Mouse (Mus musculus) R1 (cell line): Measurements from ENCODE around the gene Ifit2.
"Not testable (repeated sequence)": the region's sequence is repeated elsewhere in the genome, so short reads cannot be mapped to it uniquely, and the experiment has no call there.

Source experiments
- DNase-seq: peaks from one replicate; pipeline ENCODE4 v3.0.0-alpha.2; 2018; ENCODE audit warnings: low read depth, low spot score

Ifit2 gene

DNA sequence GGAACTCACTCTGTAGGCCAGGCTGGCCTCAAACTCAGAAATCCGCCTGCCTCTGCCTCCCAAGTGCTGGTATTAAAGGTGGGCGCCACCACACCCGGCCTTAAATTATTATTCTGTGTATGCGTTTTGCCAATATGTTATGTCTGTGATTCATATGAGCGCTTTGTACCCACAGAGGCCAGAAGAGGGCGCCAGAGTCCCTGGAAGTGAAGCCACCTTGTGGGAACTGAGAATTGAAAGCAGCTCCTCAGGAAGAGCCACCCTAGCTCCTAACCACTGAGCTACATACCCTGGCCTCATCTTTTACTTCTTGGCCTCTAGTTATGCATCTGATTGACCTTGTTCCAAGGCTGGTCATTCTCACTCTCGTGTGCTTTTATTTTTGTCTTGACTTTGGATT is 2.5 kb upstream of the Ifit2 start:
- peak; percentile 82 for DNase-seq

DNA sequence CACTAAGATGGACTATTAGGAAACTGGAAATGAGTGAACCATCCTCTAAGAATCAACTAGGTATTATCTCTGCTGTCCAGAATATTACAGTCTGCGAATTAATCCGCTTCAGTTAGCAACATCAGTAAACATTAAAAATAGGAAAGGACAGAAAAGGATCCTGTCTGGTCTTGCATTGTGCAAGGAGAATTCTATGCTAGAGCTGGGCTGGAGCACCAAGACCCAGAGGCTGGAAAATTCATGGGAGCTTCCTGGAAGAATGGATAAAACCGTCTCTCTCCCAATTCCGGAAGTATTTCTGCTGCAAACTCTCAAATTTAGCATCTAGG is 325 bp upstream of the Ifit2 start:
- no peak for DNase-seq

DNA sequence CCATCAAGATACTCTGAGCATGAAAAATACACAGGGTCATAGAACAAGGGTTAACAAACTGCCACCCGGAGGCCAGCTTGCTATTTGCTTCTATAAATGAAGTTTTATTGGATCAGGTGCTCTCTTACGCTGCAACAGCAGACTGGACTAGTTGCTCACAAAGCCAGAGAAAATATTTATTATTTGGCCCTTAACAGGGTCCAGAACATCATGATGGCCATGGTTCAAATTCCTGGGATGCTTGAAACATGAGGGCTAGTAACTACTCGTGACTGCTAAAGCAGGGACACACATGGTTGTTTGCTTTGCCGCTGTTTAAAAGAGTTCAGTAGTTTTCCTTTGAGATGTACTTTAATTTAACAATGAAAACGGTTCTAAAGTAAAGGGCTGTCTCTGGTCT is 1.5 kb downstream of the Ifit2 start:
- no peak for DNase-seq

DNA sequence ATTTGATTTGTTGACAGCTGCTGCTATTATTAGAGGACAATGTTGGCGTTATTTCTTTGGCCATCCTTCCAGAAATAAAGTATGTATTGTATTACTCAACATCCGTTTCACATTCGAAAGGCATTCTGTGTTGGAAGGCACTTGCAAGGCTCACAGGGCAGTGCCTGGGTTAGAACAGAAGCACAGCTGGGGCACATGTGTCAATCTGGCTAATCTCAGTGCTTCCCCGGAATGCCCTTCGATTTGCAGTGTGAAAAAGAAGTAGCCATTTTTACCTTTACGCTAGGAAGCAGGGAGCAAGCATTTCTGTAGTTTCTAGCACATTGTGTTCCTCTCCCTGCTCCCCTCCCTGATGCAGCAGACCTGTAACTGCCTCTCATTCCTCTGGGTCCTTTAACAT is 2.5 kb downstream of the Ifit2 start:
- no peak for DNase-seq

DNA sequence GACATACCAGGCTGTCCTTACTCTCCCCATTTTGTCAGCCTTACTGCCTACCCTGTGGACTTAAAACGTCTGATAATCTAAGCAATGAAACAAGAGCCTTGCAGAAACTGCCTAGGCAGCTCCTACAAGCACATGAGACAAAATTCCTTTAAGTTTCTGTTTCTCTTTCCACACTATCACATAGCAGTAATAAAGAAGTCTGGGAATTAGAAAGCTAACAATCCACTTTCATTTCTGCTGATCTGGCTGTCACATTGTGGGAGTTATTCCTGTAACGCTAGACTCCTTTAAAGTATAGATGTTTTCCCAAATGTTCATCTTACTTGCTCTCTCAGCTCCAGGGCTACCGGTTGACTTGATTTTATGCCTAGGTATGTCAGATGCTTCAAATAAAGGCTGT is 3.0 kb downstream of the Ifit2 start:
- DNase-seq: no peak

DNA sequence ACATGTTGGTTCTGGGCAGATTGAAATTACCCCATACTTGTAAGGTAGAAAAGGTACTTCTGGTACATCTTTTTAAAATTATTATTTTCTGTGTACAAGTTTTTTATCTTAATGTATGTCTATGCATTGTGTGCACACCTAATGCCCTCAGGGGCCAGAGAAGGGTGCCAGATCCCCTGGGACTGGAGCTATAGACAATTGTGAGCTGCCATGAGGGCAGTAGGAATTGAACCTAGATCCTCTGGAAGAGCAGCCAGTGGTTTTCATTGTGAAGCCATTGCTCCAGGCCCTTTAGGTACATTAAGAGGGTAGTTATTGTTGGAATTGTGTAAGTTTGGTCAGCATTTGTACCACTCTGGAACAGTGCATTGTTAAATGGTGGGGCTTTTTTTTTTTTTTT is 3.6 kb downstream of the Ifit2 start:
- DNase-seq: no peak

DNA sequence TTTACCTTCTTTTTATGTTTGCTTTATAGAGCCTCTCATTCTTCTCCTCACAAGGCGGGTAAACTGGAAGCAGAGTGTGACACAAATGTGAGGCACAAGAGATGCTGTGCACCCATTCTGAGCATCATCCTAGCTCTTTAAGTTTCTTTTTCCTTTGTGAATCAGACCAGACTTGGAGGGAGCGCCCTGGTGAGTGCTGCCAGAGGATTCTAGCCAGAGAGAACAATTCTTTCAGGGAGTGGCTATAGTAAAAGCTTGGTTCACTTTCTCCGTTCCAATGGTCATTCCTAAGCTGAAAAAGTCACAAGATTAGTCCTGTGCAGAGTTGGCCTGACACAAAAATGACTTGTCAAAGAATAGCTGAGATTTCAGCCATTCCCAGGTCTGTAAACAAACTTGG is 6.1 kb downstream of the Ifit2 start:
- DNase-seq: no peak

DNA sequence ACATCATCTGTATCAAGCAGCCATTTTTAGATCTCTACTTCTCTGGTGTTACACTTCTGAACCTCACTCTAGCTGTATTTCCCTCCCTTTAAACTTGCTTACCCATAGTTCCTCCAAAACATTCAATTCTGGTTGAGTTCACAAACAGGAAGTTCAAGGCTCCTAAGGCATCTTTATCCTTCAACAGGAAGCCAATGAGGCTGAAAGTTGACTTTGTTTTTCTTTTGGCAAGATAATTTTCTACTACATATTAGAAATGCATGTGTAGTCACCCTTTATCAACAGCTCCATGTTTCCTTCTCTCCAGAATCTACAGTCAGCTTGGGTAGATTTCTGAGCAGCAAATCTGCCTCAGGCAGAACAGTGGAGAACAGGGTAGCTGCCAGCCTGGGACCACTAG is 12.1 kb downstream of the Ifit2 start:
- no peak for DNase-seq

DNA sequence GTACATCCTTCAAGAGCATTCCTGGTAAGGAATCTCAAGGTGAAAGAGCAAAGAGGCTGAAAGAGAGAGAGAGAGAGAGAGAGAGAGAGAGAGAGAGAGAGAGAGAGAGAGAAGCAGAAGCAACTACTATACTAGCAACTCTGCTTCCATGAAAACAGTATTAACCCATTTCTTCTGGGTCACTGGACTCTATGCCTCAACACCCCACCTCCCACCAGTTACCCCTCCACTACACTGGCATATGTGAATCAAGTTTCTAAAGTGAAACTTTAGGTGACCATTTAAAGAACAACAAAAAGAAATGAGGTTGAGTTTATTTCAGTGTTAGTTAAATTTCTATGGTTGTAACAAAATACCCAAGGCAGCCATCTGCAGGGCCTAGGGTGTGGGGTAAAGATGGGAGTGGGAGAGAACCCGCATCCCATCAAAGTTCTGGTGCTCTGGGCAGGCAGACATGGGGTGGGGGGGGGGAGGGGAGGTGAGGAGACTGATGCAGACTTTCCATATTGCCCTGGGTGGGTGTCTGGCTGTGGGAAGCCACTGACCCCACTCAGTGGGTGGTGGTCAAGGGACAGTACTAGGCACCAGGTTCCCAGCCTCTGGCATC is 15.8 kb downstream of the Ifit2 start:
- DNase-seq: no peak

DNA sequence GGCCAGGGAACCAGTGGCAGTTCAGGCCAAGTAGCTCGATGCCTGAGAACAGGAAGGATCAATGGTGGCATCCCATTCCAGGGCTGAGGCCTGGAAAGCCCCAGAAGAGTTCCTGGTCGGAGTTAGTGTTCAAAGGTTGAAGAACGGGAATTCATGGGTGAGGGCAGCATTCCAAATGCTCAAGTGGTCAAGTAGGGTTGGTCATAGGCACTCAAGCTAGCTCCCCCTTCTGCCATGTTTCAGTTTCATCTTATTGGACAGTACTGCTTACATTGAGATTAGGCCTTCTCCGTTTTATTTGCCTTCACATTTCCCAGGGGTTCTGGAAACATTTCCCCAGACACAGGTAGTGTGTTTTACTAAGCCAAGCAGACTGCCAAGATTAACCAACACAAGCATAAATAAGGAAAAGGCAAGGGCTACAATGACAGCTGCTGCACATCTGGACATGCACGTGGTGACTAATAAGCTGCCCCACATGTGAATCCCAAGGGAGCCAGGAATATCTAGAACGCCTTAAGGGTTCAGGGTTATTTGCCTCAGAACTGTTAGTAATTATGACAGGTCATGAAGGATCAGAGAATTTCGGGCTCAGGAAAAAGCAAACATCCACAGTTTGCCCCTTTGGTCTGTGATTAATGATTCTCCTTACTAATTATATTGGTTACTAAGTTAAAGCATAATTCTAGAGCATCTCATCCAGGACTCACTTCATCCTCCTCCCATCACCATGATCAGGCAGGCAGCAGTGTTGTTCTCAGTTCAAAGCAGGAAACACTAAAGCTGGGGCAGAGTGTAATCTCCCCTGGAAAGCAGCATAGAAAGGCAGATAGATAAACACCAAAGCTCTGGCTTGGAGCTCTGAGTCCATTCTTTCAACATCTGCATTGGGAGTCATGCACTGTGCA is 18.7 kb downstream of the Ifit2 start:
- no peak for DNase-seq

DNA sequence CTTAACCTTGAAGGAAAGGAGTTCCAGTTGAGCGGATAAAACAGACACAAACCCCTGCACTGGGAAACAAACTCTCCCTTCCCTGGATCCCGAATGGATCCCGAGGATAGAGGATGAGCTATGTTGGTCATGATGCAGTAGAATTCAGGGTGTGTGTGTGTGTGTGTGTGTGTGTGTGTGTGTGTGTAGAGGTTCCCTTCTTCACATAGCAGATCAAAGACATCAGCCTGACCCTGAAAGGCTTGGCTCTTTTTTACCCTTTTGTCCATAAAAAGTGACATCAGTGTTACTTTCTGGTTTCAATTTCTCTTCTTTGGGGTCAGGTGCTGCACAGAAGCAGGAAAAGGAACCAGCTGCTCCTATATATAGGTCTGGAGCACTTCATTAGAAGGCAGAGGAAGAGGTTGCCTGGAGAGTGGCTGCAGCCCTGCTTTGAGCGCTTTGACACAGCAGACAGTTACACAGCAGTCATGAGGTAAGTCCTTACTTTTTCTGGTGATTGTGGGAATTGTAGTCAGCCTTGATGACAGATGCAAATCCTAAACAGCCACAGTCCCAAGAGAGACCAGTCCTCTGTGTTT is 19.5 kb downstream of the Ifit2 start:
- no peak for DNase-seq

DNA sequence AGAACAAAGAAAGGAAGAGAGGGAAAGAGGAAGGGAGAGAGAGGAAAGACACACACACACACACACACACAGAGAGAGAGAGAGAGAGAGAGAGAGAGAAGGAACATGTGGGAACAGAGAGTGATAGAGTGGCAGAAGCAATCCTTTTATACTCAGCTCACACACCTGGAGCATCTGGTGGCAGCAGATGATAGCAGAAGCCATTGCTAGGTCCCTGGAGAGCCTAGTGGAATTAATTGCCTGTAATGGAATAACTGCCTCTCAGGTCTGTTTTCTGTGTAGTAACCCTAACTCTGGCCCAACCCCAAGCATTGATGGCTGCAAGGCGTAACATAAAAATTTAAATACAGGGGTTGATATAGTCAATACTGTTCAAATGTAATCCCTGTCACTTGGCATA is 20.6 kb downstream of the Ifit2 start:
- DNase-seq: no peak

DNA sequence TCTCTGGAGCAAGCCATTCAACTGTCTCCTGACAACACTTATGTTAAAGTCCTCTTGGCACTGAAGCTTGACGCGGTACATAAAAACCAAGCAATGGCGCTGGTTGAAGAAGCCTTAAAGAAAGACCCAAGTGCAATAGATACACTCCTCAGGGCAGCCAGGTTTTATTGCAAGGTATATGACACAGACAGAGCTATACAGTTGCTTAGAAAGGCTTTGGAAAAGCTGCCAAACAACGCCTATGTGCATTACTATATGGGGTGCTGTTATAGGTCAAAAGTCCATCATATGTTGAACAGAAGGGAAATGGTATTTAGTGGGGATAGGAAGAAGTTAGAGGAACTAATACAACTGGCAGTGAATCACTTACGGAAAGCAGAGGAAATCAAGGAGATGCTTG is 23.2 kb downstream of the Ifit2 start:
- DNase-seq: no peak

DNA sequence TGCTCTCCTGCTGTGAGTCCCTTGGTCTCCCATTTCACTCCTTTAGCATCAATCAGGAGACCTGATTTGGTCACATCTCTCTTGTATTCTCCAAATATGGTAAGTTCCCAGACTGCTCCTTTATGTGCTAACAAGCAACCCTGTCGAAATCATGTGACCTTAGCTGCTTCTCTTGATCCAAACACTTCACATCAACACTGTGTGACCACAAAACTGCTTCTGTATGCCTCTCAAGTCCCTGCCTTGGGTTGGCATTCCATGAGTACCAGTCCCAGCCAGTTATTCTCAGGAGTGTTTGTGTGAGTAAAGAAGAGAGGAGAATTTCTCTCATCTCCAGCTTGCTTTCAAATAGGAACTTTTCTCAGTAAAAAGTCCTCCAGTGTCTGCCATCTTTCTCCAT is 26.6 kb downstream of the Ifit2 start:
- no peak for DNase-seq

DNA sequence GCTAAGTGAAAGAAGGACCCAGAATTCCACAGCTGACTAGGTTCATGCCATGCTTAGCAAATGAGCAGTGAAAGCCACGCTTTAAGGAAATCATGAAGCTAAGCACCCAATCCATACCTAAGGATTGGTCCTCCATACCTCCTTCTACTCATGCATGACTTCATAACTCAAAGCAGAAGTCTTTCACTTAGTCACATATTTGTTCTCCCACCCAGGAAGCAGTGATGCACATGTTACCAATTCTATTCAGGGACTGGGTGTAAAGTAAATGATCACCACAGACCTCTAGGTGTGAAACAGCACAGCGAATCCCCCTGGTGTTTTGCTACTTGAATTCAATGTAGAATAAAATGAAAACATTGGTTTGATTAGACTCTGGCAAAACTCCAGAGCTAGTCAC is 32.2 kb downstream of the Ifit2 start:
- not testable (repeated sequence) for DNase-seq

DNA sequence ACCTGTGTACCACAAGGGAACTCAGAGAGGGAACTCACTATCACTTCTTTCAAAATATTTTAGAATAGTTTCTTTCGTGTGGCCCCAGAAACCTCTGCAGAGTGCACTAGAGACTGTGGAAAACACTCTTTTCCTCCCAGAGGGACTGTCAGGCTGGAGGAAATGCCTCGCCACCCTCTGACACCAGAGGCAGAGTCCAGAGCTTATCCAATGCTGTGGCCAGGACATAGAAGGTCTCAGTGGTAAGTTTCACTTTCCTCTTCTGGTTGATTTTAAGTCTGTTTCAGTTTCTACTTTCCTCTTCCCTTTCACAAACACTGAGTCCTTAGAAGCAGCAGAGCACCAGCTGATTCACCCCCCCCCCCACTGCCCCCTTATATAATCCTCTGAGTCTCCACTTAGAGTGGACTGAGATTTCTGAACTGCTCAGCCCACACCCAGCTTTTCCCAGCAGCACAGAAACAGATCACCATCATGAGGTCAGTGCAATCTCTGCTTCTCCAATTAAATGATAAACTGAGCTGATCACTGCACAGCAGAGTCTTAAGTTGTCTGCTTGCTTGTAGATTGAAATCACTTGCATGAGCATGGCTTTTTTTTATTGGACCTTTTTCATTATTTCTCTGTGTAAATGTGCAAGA is 32.8 kb downstream of the Ifit2 start, which contains the start of gene Ifit3:
Gene Ifit3 (plus strand): TSS at position 406 of the 641 bp plus-strand sequence.
- DNase-seq: not testable (repeated sequence)

DNA sequence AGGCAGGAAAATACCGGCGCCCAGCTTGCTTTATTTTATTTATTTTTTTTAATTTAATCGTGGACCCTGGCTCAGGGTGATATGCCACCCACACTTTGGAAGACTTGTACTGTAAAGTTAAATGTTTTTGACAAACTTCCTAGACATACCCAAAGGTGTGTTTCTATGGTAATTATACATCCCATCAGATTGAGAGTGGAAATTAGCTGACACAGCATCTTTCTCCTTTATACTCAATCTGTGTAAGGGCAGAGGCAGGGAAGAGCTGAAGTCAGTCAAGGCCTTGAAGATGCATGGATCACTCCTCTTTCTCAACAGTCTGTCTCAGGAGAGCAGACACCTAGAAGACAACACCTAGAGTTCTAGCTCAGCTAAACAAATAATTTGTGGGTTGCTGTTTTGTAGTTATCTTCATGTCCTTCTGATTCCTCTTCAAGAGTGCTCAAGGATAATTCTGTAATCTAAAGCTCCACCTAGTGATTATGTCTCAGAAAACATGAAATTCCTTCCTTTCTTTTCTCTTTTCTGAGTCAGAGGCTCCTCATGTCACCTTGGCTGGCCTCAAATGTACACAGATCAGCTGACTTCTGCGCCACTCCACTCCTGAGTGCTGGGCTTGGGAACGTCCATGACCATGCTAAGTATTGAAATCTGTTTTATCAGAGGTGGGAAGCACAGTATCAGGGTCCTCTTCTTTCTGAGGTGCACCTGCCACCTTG is 35.4 kb downstream of the Ifit2 start:
- DNase-seq: not testable (repeated sequence)

DNA sequence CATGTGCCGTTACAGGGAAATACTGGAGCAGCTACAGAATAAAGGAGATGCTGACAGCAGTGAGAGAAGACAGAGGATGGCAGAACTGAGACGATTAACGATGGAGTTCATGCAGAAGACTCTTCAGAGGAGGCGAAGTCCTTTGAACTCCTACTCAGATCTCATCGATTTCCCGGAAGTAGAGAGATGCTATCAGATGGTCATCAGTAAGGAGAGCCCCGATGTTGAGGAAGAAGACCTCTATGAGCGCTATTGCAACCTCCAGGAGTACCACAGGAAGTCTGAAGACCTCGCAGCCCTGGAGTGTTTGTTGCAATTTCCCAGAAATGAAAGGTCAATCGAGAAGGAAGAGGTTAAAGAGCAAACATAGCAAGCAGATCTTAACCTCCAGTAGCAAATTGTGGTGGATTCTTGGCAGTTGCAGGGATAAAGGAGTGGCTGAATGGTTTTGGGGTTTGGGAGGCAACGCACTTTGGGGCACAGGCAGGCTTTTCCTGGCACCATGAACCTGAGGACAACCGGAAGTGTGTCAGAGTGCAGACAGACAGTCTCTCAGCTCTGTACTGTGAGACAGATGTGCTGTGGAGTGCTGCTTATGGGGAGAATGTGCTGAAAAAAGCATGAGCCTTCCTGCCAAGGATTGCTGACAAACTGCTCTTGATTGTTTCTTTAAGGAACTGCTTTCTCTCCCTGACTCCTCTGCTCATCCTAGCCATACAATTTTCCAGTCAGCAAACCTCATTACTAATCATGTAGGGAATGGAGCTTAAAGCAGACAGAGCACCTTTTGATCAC is 37.6 kb downstream of the Ifit2 start:
- not testable (repeated sequence) for DNase-seq

DNA sequence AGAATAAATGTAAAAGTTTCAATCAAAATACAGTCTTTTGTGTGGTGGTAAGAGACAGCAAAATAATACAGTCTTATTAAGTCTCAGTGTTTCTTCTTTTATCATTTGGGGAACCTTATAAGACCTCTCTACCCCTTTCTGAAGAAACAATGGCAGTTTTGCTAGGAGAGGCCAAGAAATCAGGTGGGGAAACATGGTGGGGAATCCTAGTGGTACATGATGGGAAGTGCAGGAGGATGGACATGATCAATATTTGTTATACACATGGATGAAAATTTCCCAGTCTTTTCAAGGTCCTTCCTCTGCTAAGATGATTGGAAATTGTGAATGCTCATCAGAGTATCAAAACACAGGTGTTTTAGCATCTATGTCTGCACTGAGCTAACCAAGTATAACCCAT is 38.5 kb downstream of the Ifit2 start:
- DNase-seq: no peak

DNA sequence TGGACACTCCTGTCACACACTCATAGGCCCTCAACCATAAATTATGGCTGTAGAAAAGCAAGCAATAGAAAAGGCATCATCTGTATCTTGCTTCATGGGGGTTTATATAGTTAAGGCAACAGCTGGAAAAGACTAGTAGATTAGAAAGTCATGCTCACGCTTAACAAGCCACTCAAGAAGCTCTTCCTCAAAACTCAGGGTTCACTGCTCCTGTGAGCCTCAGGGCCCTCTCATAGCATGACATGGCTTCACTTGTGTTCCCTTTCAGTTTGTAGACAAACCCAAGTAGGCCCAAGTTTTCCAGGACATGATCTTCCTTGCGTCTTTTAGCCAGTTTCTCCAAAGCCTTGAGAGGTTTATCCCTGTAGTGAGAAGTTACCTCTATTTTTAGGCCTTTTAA is 43.0 kb downstream of the Ifit2 start:
- no peak for DNase-seq

DNA sequence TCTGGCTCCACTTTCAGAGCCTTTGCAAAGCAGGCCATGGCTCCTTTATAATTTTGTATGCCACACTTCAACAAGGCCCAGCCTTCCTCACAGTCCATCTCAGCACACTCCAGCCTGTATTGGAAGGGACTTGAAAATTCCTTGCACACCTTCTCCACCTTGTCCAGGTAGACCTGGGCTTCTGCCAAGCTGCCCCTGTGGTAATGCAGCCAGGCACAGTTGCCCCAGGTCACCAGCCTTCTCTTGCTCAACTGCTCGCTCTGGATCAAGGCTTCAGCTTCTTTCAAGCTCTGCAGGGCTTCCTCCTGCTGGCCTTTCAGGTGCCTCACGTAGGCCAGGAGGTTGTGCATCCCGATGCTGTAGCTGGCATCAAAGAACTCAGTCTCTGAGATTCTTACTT is 44.0 kb downstream of the Ifit2 start:
- DNase-seq: not testable (repeated sequence)
